Mouse (Mus musculus) thymus, adult 2 months (tissue): ENCODE results near the gene Sod2.

ENCODE experiments used
- CTCF ChIP-seq: fragments of 200-500 bp; IDR thresholded peaks from 2 replicates; pipeline ENCODE4 v1.5.1; 2012; ENCODE audit warnings: mild to moderate bottlenecking, control low read depth, low read length, moderate library complexity, borderline replicate concordance; ENCODE audit not compliant: control insufficient read depth, poor library complexity, insufficient read depth; ENCODE audit errors: extremely low read depth
- POLR2A ChIP-seq: fragments of 200-500 bp; IDR thresholded peaks from 2 replicates; pipeline ENCODE4 v1.6.1; 2012; ENCODE audit warnings: mild to moderate bottlenecking, low read length, control low read depth, moderate library complexity; ENCODE audit not compliant: control insufficient read depth, poor library complexity, insufficient read depth; ENCODE audit errors: extremely low read depth

DNA sequence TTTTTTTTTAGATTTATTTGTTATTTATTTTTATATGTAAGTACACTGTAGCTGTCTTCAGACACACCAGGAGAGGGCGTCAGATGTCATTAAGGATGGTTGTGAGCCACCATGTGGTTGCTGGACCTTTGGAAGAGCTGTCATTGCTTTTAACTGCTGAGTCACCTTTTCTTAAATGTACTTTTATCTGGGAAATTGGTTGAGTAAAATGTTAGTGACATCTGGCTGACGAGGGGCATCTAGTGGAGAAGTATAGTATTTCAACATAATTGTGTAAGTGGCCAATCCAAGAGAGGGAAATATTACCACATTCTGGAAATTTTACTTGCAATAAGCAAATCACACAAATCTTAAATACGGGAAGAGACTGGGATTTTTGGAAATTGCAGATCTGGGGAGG is 3.2 kb downstream of the Sod2 start:
- TF ChIP-seq CTCF (no peak), POLR2A (no peak)
